Mouse (Mus musculus) liver, adult 10 weeks (tissue): Measurements from ENCODE around the gene Fa2h. TPM values are rescaled to one million over a fixed set of nuclear protein-coding genes. Genes with fewer than 3 reads are reported as not detected.

Experiments
- polyA plus RNA-seq: library from polyadenylated mRNA; stranded (reverse); fragments of 350-450 nt; fragmentation: Illumina TruSeq; extraction: RNeasy Lipid Tissue Mini Kit (QIAGEN cat#74804); gene quantifications from one replicate; pipeline ENCODE4 v1.2.3, GENCODE M21; 2014; ENCODE audit warnings: low read depth, low replicate concordance

The Fa2h gene
- not detected for polyA plus RNA-seq

DNA sequence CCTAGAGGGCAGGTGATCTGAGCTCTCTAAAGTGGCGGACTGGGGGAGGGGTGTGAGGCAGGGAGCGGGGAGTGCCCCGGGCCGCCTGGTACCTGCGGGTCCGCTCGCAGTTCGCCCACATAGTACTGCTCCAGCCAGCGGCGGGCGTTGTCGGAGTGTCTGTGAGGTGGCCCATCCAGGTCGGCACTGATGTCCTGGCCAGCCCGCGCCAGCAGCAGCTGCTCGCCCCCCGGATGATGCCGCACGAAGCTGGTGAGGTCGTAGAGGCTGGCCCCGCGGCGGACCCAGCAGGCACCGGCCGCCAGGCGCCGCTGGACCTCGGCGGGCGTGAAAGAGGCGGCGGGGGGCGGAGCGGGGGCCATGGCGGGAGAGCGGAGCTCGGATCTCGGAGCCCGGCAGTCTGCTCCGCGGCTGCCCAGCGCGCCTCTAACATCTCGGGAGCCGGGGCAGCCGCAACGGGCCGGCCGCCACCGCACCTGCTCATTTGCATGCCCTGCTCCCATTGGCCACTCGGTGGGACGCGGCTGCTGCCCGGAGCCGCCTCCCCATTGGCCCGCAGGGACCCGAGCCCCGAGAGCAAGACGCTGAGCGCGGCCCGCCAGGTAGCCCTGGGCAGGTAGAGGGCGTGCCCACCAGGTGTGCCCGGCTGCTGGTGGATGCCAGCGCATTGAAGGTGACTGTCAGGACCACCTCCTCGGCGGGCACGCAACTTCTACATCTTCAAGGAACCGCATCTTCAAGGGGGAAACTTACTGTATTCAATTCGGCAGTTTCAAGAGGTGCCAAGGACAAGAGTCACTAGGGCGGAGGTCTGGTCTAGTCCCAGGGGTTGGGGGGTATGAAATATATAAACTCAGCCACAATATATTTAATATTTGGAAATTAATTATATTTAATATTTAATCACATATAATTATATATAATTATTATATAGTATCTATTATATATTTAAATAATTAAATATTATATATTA, at the start of gene Fa2h:
TSS of gene Fa2h (minus strand) at position 434 of the 973 bp plus-strand sequence.

GRCm38 (mm10) chr8:111337890-111338347, 55.7 kb downstream of the Fa2h start, which contains the start of gene Mlkl:
Gene Mlkl, minus strand, starts transcription at chr8:111338177.

GRCm38 (mm10) chr8:111299821-111300568, 93.6 kb downstream of the Fa2h start, which contains the start of gene Rfwd3:
Gene Rfwd3, minus strand, starts transcription at chr8:111300222.

Other genes starting within 250 kb of the Fa2h start
- gene Glg1, start 134.6 kb downstream of the Fa2h start, polyA plus RNA-seq = 8.6 TPM
- 16.4 TPM for gene Rfwd3, start 93.6 kb downstream of the Fa2h start, polyA plus RNA-seq
- 8.3 TPM for gene Mlkl, start 55.6 kb downstream of the Fa2h start, polyA plus RNA-seq
- gene Wdr59, start 128.3 kb upstream of the Fa2h start, polyA plus RNA-seq = 5.0 TPM
- gene Znrf1, start 142.3 kb upstream of the Fa2h start, polyA plus RNA-seq = 10.0 TPM
- 27.5 TPM for gene Ldhd, start 236.6 kb upstream of the Fa2h start, polyA plus RNA-seq
- 3.4 TPM for gene Zfp1, start 249.6 kb upstream of the Fa2h start, polyA plus RNA-seq